Mouse (Mus musculus): ENCODE data around the gene Arhgap21. TPM values are rescaled to one million over a fixed set of nuclear protein-coding genes. Genes with fewer than 3 reads are reported as not detected.

The Arhgap21 gene
- polyA plus RNA-seq, 1 experiment from 2014 or later, result 11.8 TPM

GRCm38 (mm10) chr2:20964461-20964860 lies 4.2 kb downstream of the Arhgap21 start:
- peaks cover 62% of the 10 kb centered on the region for H3K4me1 ChIP-seq

GRCm38 (mm10) chr2:20963226-20963805 lies 5.4 kb downstream of the Arhgap21 start:
- no peaks in the 10 kb centered on the region for H3K36me3 ChIP-seq
- no peak overlapping the region for H3K27ac ChIP-seq
- no peak for ATAC-seq (ENCODE audit: borderline replicate concordance, extremely low read depth, low FRiP score, low TSS enrichment)
- no peaks in the 10 kb centered on the region for H3K27me3 ChIP-seq
- no peak overlapping the region for H3K4me2 ChIP-seq
- no peak overlapping the region for H3K9ac ChIP-seq
- WGBS, result 51% methylated on average over 5 of the region's 5 CpGs
- H3K4me3 ChIP-seq, result no peak overlapping the region
- no peaks in the 10 kb centered on the region for H3K9me3 ChIP-seq
- peaks cover 67% of the 10 kb centered on the region for H3K4me1 ChIP-seq

More at GRCm38 (mm10) chr2:20964461-20964860, 4.2 kb downstream of the Arhgap21 start:
- Histone ChIP-seq H3K4me2 (no peak overlapping the region), H3K4me3 (no peak overlapping the region), H3K36me3 (no peaks in the 10 kb centered on the region), H3K27ac (no peak overlapping the region), H3K27me3 (no peaks in the 10 kb centered on the region), H3K9me3 (no peaks in the 10 kb centered on the region), H3K9ac (no peak overlapping the region)
- ATAC-seq (ENCODE audit: borderline replicate concordance, extremely low read depth, low FRiP score, low TSS enrichment), result no peak

GRCm38 (mm10) chr2:20962284-20962683 lies 6.4 kb downstream of the Arhgap21 start:
- no peaks in the 10 kb centered on the region for H3K27me3 ChIP-seq
- no peak overlapping the region for H3K27ac ChIP-seq
- H3K4me3 ChIP-seq, result no peak overlapping the region
- no peaks in the 10 kb centered on the region for H3K9me3 ChIP-seq
- ATAC-seq (ENCODE audit: borderline replicate concordance, extremely low read depth, low FRiP score, low TSS enrichment), result no peak
- H3K4me1 ChIP-seq, result peaks cover 67% of the 10 kb centered on the region
- no peaks in the 10 kb centered on the region for H3K36me3 ChIP-seq
- H3K9ac ChIP-seq, result no peak overlapping the region
- 40% methylated on average over 2 of the region's 2 CpGs for WGBS
- no peak overlapping the region for H3K4me2 ChIP-seq

- no peak overlapping the region for H3K27ac ChIP-seq
- no peak overlapping the region for H3K4me2 ChIP-seq
- H3K36me3 ChIP-seq, result no peaks in the 10 kb centered on the region
- no peak for ATAC-seq (ENCODE audit: borderline replicate concordance, extremely low read depth, low FRiP score, low TSS enrichment)
- no peak overlapping the region for H3K9ac ChIP-seq
- H3K4me1 ChIP-seq, result peaks cover 64% of the 10 kb centered on the region
- no peaks in the 10 kb centered on the region for H3K9me3 ChIP-seq
- H3K4me3 ChIP-seq, result no peak overlapping the region
- H3K27me3 ChIP-seq, result no peaks in the 10 kb centered on the region
- WGBS, result 43% methylated on average over 6 of the region's 6 CpGs
Measured at GRCm38 (mm10) chr2:20961825-20962224, 6.9 kb downstream of the Arhgap21 start.

GRCm38 (mm10) chr2:20961295-20961694 lies 7.4 kb downstream of the Arhgap21 start:
- no peak overlapping the region for H3K4me2 ChIP-seq
- H3K27me3 ChIP-seq, result no peaks in the 10 kb centered on the region
- no peak overlapping the region for H3K4me3 ChIP-seq
- no peak for ATAC-seq (ENCODE audit: borderline replicate concordance, extremely low read depth, low FRiP score, low TSS enrichment)
- H3K9me3 ChIP-seq, result no peaks in the 10 kb centered on the region
- 33% methylated on average over 8 of the region's 8 CpGs for WGBS
- H3K9ac ChIP-seq, result no peak overlapping the region
- no peak overlapping the region for H3K27ac ChIP-seq
- H3K4me1 ChIP-seq, result peaks cover 61% of the 10 kb centered on the region
- no peaks in the 10 kb centered on the region for H3K36me3 ChIP-seq

- Histone ChIP-seq H3K4me2 (no peak overlapping the region), H3K27me3 (no peaks in the 10 kb centered on the region), H3K9ac (no peak overlapping the region), H3K27ac (no peak overlapping the region), H3K9me3 (no peaks in the 10 kb centered on the region), H3K4me3 (no peak overlapping the region), H3K4me1 (peaks cover 59% of the 10 kb centered on the region), H3K36me3 (no peaks in the 10 kb centered on the region)
- 49% methylated on average over 8 of the region's 8 CpGs for WGBS
- ATAC-seq (ENCODE audit: borderline replicate concordance, extremely low read depth, low FRiP score, low TSS enrichment), result no peak
Measured at GRCm38 (mm10) chr2:20960668-20961035, 8.0 kb downstream of the Arhgap21 start.

GRCm38 (mm10) chr2:20959906-20960667 lies 8.6 kb downstream of the Arhgap21 start:
- no peak overlapping the region for H3K27ac ChIP-seq
- no peak overlapping the region for H3K9ac ChIP-seq
- no peak for ATAC-seq (ENCODE audit: borderline replicate concordance, extremely low read depth, low FRiP score, low TSS enrichment)
- no peaks in the 10 kb centered on the region for H3K9me3 ChIP-seq
- no peak overlapping the region for H3K4me2 ChIP-seq
- WGBS, result 77% methylated on average over 9 of the region's 9 CpGs
- H3K36me3 ChIP-seq, result no peaks in the 10 kb centered on the region
- H3K27me3 ChIP-seq, result no peaks in the 10 kb centered on the region
- no peak overlapping the region for H3K4me3 ChIP-seq
- H3K4me1 ChIP-seq, result peaks cover 58% of the 10 kb centered on the region

- H3K36me3 ChIP-seq, result no peaks in the 10 kb centered on the region
- H3K9me3 ChIP-seq, result no peaks in the 10 kb centered on the region
- no peak overlapping the region for H3K4me2 ChIP-seq
- H3K4me3 ChIP-seq, result no peak overlapping the region
- no peak overlapping the region for H3K9ac ChIP-seq
- H3K27me3 ChIP-seq, result no peaks in the 10 kb centered on the region
- 19% methylated on average over 2 of the region's 2 CpGs for WGBS
- ATAC-seq (ENCODE audit: borderline replicate concordance, extremely low read depth, low FRiP score, low TSS enrichment), result no peak
- H3K27ac ChIP-seq, result no peak overlapping the region
- peaks cover 52% of the 10 kb centered on the region for H3K4me1 ChIP-seq
Measured at GRCm38 (mm10) chr2:20959045-20959444, 9.6 kb downstream of the Arhgap21 start.

GRCm38 (mm10) chr2:20957995-20958394 lies 10.7 kb downstream of the Arhgap21 start:
- Histone ChIP-seq H3K27ac (no peak overlapping the region), H3K4me2 (no peak overlapping the region), H3K9ac (no peak overlapping the region), H3K4me1 (peaks cover 44% of the 10 kb centered on the region), H3K4me3 (no peak overlapping the region), H3K36me3 (no peaks in the 10 kb centered on the region), H3K9me3 (no peaks in the 10 kb centered on the region), H3K27me3 (no peaks in the 10 kb centered on the region)
- ATAC-seq (ENCODE audit: borderline replicate concordance, extremely low read depth, low FRiP score, low TSS enrichment), result no peak
- 86% methylated on average over 1 of the region's 1 CpGs for WGBS

- H3K27me3 ChIP-seq, result no peaks in the 10 kb centered on the region
- peaks cover 31% of the 10 kb centered on the region for H3K4me1 ChIP-seq
- WGBS, result 60% methylated on average over 5 of the region's 5 CpGs
- ATAC-seq (ENCODE audit: borderline replicate concordance, extremely low read depth, low FRiP score, low TSS enrichment), result no peak
- no peak overlapping the region for H3K4me3 ChIP-seq
- no peak overlapping the region for H3K27ac ChIP-seq
- no peak overlapping the region for H3K4me2 ChIP-seq
- H3K9me3 ChIP-seq, result no peaks in the 10 kb centered on the region
- H3K36me3 ChIP-seq, result no peaks in the 10 kb centered on the region
- H3K9ac ChIP-seq, result no peak overlapping the region
Measured at GRCm38 (mm10) chr2:20956716-20957115, 12.0 kb downstream of the Arhgap21 start.

GRCm38 (mm10) chr2:20955996-20956395 lies 12.7 kb downstream of the Arhgap21 start:
- Histone ChIP-seq H3K36me3 (no peaks in the 10 kb centered on the region), H3K9me3 (no peaks in the 10 kb centered on the region), H3K4me3 (no peak overlapping the region), H3K27me3 (no peaks in the 10 kb centered on the region), H3K4me2 (no peak overlapping the region), H3K27ac (no peak overlapping the region), H3K4me1 (peaks cover 26% of the 10 kb centered on the region), H3K9ac (no peak overlapping the region)
- ATAC-seq (ENCODE audit: borderline replicate concordance, extremely low read depth, low FRiP score, low TSS enrichment), result no peak
- 42% methylated on average over 6 of the region's 6 CpGs for WGBS

GRCm38 (mm10) chr2:20955376-20955775 lies 13.3 kb downstream of the Arhgap21 start:
- Histone ChIP-seq H3K4me1 (peaks cover 22% of the 10 kb centered on the region), H3K4me2 (no peak overlapping the region), H3K27ac (no peak overlapping the region), H3K9me3 (no peaks in the 10 kb centered on the region), H3K36me3 (no peaks in the 10 kb centered on the region), H3K9ac (no peak overlapping the region), H3K27me3 (no peaks in the 10 kb centered on the region), H3K4me3 (no peak overlapping the region)
- ATAC-seq (ENCODE audit: borderline replicate concordance, extremely low read depth, low FRiP score, low TSS enrichment), result no peak
- 53% methylated on average over 8 of the region's 8 CpGs for WGBS

Data from lung, embryonic 15.5 days (tissue).